Mouse (Mus musculus) kidney, postnatal 25 days (tissue): ENCODE data around the gene Olfr1489.
"Not testable (repeated sequence)": the region's sequence is repeated elsewhere in the genome, so short reads cannot be mapped to it uniquely, and the experiment has no call there.

Experiments
- DNase-seq, 2 experiments: peaks; one replicate each; pipeline ENCODE4 v3.0.0; 2021; ENCODE audit warnings: mixed read lengths in 2 of 2

The Olfr1489 gene

GRCm38 (mm10) chr19:13631321-13631720 is at the start of gene Olfr1489:
Gene Olfr1489 (plus strand): TSS chr19:13631621.
- no peak for DNase-seq

- no peak for DNase-seq
Observed at GRCm38 (mm10) chr19:13583211-13583610, 48.2 kb upstream of the Olfr1489 start, which contains the start of gene Olfr1484. Gene Olfr1484 (plus strand): TSS chr19:13583511.

- DNase-seq = not testable (repeated sequence)
Observed at GRCm38 (mm10) chr19:13617075-13617474, 14.3 kb upstream of the Olfr1489 start, which contains the start of gene Olfr1487. Gene Olfr1487 (plus strand): TSS chr19:13617375.

GRCm38 (mm10) chr19:13650791-13651190 is 19.4 kb downstream of the Olfr1489 start, which contains the start of gene Olfr1490:
Gene Olfr1490 (plus strand): TSS chr19:13651091.
- DNase-seq = no peak
